Mouse (Mus musculus) lung, embryonic 16.5 days (tissue): ENCODE results near the gene Taar8c. TPM values are rescaled to one million over a fixed set of nuclear protein-coding genes. Genes with fewer than 3 reads are reported as not detected.
"Not testable (repeated sequence)": the region's sequence is repeated elsewhere in the genome, so short reads cannot be mapped to it uniquely, and the experiment has no call there.

Experiments
- ATAC-seq: fragments of 200-750 bp; cut with Nextera tagmentation; 2 replicates; pipeline ENCODE4 v1.8.0; 2017; ENCODE audit warnings: low read depth, mild to moderate bottlenecking, moderate library complexity
- H3K27ac ChIP-seq: fragments of 300-500 bp; sonication (generic); 2 replicates; pipeline ENCODE4 v1.5.1; 2014; ENCODE audit warnings: mild to moderate bottlenecking, control low read depth, low read length
- H3K27me3 ChIP-seq: fragments of 300-500 bp; sonication (generic); 2 replicates; pipeline ENCODE4 v1.6.1; 2014; ENCODE audit warnings: low read depth, low read length, mixed read lengths; ENCODE audit not compliant: control insufficient read depth, insufficient read depth
- H3K36me3 ChIP-seq: fragments of 300-500 bp; sonication (generic); 2 replicates; pipeline ENCODE4 v1.6.1; 2014; ENCODE audit warnings: low read length; ENCODE audit not compliant: control insufficient read depth, insufficient read depth
- H3K4me1 ChIP-seq: fragments of 300-500 bp; sonication (generic); replicated peaks from 2 replicates; pipeline ENCODE4 v1.6.1; 2014; ENCODE audit warnings: low read length, mixed read lengths; ENCODE audit not compliant: control insufficient read depth, insufficient read depth
- H3K4me2 ChIP-seq: fragments of 300-500 bp; sonication (generic); 2 replicates; pipeline ENCODE4 v1.6.1; 2014; ENCODE audit warnings: low read depth, low read length, control low read depth
- H3K4me3 ChIP-seq: fragments of 300-500 bp; sonication (generic); 2 replicates; pipeline ENCODE4 v1.5.1; 2014; ENCODE audit warnings: mild to moderate bottlenecking, low read length, control low read depth
- H3K9ac ChIP-seq: fragments of 300-500 bp; sonication (generic); 2 replicates; pipeline ENCODE4 v1.6.1; 2014; ENCODE audit warnings: low read length, control low read depth
- H3K9me3 ChIP-seq: fragments of 300-500 bp; sonication (generic); 2 replicates; pipeline ENCODE4 v1.6.1; 2016; ENCODE audit warnings: low read length; ENCODE audit not compliant: control insufficient read depth
- WGBS: fragments of 180-500 bp; shearing (Covaris S2); extraction: QIAGEN DNeasy Blood & Tissue Kit; methylation state at CpG from one replicate; pipeline ENCODE4 v1.1.7; 2014; 5-methylcytosine and 5-hydroxymethylcytosine counted together
- polyA plus RNA-seq: library from polyadenylated mRNA; unstranded; fragments of >200 nt; fragmentation: Nextera tagmentation; extraction: Ambion mirVana; gene quantifications from 2 replicates; pipeline ENCODE4 v1.2.1, GENCODE M21; 2015

The Taar8c gene
- polyA plus RNA-seq, 1 experiment from 2014 or later: not detected

DNA sequence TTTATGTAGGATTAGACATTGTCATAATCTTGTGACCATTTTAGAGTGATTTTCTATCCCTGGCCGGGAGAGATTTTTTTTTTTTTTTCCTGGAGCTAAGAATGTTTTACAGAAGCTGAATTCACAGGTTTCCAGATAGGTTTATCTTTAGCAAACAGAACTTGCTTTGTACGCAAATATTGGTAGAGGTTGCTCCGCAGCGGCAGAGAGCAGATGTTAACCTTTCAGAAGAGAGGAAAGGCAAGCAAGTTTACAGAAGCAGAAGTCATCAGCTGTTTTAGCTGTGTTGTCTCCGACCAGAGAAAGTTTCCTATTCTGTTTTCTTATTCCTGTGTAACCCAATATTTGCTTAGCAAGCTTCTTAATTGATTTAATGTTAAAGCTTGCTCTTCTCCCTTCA is 15.2 kb downstream of the Taar8c start:
- Histone ChIP-seq H3K4me2 (no peak overlapping the region), H3K36me3 (no peaks in the 10 kb centered on the region), H3K9ac (no peak overlapping the region), H3K4me1 (0 out of 2 replicates have a peak, but pooled peaks cover 4% of the 10 kb centered on the region), H3K27me3 (no peaks in the 10 kb centered on the region), H3K4me3 (no peak overlapping the region), H3K27ac (no peak overlapping the region), H3K9me3 (no peaks in the 10 kb centered on the region)
- 51% methylated on average over 5 of the region's 5 CpGs for WGBS
- ATAC-seq: peak; percentile 43; the same call in 1 of the 2 replicates

DNA sequence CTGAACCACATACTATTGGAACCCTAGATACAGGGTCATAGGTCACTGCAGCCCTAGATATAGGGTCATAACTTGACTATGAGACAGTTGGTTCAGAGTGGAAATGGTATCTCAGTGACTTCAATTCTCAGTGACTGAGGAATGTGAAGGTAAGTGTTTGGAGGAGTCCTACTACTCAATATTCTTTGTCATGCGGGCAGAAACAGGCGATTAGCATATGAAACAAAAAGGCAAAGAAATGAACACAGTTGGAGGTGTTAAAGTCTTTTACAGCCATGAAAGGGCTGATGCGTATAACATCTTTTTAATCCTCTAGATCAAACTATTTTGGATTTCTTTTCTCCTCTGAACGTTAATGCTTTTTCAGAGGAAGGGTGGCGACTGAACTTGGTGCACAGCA is 15.8 kb downstream of the Taar8c start:
- H3K4me1 ChIP-seq: 0 out of 2 replicates have a peak, but pooled peaks cover 4% of the 10 kb centered on the region
- no peaks in the 10 kb centered on the region for H3K36me3 ChIP-seq
- no peak for ATAC-seq
- no peak overlapping the region for H3K4me2 ChIP-seq
- H3K27ac ChIP-seq: no peak overlapping the region
- no peak overlapping the region for H3K4me3 ChIP-seq
- no peaks in the 10 kb centered on the region for H3K27me3 ChIP-seq
- H3K9me3 ChIP-seq: no peaks in the 10 kb centered on the region
- H3K9ac ChIP-seq: no peak overlapping the region
- WGBS: 61% methylated on average over 5 of the region's 5 CpGs

DNA sequence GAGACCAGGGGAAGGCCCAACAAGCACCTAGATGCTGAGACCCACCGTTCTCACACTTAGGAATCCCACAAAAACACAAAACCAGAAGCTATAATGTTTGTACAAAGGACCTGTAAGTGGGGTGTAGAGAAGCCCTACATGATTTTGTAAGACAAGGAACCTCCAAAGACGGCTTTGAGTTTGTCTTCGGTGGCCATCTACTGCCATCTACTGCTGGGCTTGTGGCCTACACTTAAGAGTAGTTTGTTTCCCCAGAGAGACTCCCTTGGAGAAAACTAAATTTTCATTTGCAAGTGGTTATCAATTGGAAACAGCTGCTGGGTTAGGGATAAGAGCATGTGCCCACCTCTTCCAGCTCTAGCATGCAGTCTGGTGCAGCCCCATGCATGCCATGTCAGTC is 21.5 kb downstream of the Taar8c start:
- H3K9ac ChIP-seq: no peak overlapping the region
- 26% methylated on average over 3 of the region's 3 CpGs for WGBS
- no peaks in the 10 kb centered on the region for H3K27me3 ChIP-seq
- H3K36me3 ChIP-seq: no peaks in the 10 kb centered on the region
- no peaks in the 10 kb centered on the region for H3K9me3 ChIP-seq
- no peak overlapping the region for H3K4me3 ChIP-seq
- no peak for ATAC-seq
- H3K4me1 ChIP-seq: no peaks in the 10 kb centered on the region
- no peak overlapping the region for H3K27ac ChIP-seq
- no peak overlapping the region for H3K4me2 ChIP-seq

DNA sequence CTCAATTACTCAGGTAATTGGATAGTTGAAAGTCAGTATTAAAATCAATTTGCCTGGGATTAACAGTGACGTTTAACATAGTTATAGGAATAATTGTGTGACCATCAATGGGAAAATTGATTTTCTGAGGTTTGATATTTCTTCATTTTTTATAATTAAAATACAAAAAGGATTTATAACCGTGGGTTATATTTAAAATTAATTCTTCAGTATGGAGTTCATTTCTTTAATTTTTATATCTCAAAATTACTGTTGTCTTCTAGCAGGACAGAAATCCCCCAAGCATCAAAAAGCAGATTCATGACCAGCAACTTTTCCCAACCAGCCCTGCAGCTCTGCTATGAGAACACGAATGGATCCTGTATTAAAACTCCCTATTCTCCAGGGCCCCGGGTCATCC is 25.5 kb downstream of the Taar8c start, which contains the start of gene Taar8a:
Gene Taar8a (plus strand): TSS at position 301 of the 400 bp plus-strand sequence.
- WGBS: 84% methylated on average over 2 of the region's 4 CpGs

DNA sequence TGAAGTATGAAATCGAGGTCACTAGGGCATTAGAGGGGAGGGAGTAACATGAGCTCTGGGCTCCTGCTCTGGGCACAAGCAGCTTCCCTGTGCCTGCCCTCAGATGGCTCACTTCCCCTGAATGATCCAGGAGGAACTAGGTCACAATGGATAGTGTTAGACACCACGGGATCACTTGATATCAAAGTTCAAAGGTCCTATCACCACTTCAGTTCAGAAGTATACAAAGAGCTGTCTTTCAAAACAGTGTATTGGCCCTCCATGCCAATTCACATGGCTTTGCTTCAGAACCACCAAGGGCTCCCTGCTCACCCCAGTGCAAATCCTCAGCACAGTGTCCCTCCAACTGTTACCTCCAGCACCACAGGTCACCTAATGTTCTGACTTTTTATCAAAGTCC is 27.0 kb downstream of the Taar8c start:
- H3K27me3 ChIP-seq, H3K36me3 ChIP-seq, H3K4me3 ChIP-seq, H3K9ac ChIP-seq, H3K27ac ChIP-seq, ATAC-seq, H3K4me2 ChIP-seq, H3K4me1 ChIP-seq, H3K9me3 ChIP-seq: not testable (repeated sequence)
- 26% methylated on average over 2 of the region's 2 CpGs for WGBS

More for the DNA sequence above, 25.5 kb downstream of the Taar8c start, which contains the start of gene Taar8a:
- not testable (repeated sequence) for H3K9ac ChIP-seq, H3K36me3 ChIP-seq, H3K4me2 ChIP-seq, H3K9me3 ChIP-seq, H3K27ac ChIP-seq, H3K27me3 ChIP-seq, H3K4me3 ChIP-seq, H3K4me1 ChIP-seq, ATAC-seq

DNA sequence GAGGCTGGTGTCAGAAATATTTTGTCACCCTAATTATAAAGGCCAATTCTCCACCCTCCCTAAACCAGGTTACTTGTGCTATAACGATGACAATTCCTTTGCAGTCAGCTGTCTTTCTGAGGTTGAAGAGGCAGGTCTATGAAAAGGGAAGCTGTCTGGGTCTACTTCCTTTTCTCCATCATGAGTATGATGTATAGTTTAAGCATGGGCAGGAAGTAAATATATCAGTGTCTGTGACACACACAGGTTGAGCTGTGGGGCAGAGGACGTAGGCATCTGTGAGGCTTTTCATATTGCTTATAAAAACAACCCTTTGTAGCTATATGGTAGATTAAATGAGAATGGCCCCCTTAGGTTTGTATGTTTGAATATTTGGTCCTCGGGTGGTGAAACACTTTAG is 42.7 kb downstream of the Taar8c start:
- Histone ChIP-seq H3K4me2 (no peak overlapping the region), H3K4me3 (no peak overlapping the region), H3K36me3 (no peaks in the 10 kb centered on the region), H3K4me1 (no peaks in the 10 kb centered on the region), H3K9ac (no peak overlapping the region), H3K9me3 (no peaks in the 10 kb centered on the region), H3K27me3 (no peaks in the 10 kb centered on the region), H3K27ac (no peak overlapping the region)
- WGBS: 66% methylated on average over 3 of the region's 3 CpGs
- ATAC-seq: no peak

DNA sequence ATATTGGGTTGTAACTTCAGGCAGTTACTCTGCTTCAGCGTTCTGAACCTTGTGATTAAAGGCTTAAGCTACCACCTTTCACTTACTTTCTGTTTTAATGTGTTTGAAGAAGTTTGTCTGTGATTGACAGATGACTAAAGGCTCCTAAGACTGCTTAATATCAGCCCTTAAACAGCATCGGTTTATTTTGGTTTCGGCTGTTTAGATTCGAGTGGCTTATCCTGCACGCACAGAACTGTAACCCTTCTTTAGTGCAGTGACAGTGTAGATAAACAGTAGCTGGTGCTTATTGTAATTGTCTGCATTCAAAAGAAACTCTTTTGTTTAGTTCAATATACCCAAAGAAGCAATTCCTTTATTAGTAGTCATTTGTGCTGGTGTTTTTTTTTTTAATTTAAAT is 49.7 kb downstream of the Taar8c start:
- ATAC-seq: no peak
- 36% methylated on average over 5 of the region's 5 CpGs for WGBS

More for the DNA sequence above, 49.7 kb downstream of the Taar8c start:
- Histone ChIP-seq H3K27ac (no peak overlapping the region), H3K4me1 (no peaks in the 10 kb centered on the region), H3K36me3 (no peaks in the 10 kb centered on the region), H3K27me3 (no peaks in the 10 kb centered on the region), H3K4me2 (no peak overlapping the region), H3K4me3 (no peak overlapping the region), H3K9me3 (no peaks in the 10 kb centered on the region), H3K9ac (no peak overlapping the region)

Other genes with a start within 250 kb of the Taar8c start
- 3.8 and 4.9 TPM in 2 replicates for gene Vnn1, start 207.2 kb downstream of the Taar8c start, polyA plus RNA-seq
- not detected in 2 replicates for gene Taar1, start 181.6 kb downstream of the Taar8c start, polyA plus RNA-seq
- gene Taar2, start 163.3 kb downstream of the Taar8c start, polyA plus RNA-seq: not detected in 2 replicates
- gene Taar3, start 152.4 kb downstream of the Taar8c start, polyA plus RNA-seq: not detected in 2 replicates
- gene Taar4, start 141.4 kb downstream of the Taar8c start, polyA plus RNA-seq: not detected in 2 replicates
- not detected in 2 replicates for gene Taar5, start 131.2 kb downstream of the Taar8c start, polyA plus RNA-seq
- not detected in 2 replicates for gene Taar6, start 116.3 kb downstream of the Taar8c start, polyA plus RNA-seq
- gene Taar7a, start 108.4 kb downstream of the Taar8c start, polyA plus RNA-seq: not detected in 2 replicates
- not detected in 2 replicates for gene Taar7b, start 102.0 kb downstream of the Taar8c start, polyA plus RNA-seq
- gene Taar7d, start 74.7 kb downstream of the Taar8c start, polyA plus RNA-seq: not detected in 2 replicates
- gene Taar7e, start 64.3 kb downstream of the Taar8c start, polyA plus RNA-seq: not detected in 2 replicates
- gene Taar7f, start 52.4 kb downstream of the Taar8c start, polyA plus RNA-seq: not detected in 2 replicates
- gene Taar8a, start 25.4 kb downstream of the Taar8c start, polyA plus RNA-seq: not detected in 2 replicates
- gene Taar8b, start 9.6 kb downstream of the Taar8c start, polyA plus RNA-seq: not detected in 2 replicates
- gene Taar9, start 7.6 kb upstream of the Taar8c start, polyA plus RNA-seq: not detected in 2 replicates
- gene Stx7, start 47.4 kb upstream of the Taar8c start, polyA plus RNA-seq: 89.9 and 95.5 TPM in 2 replicates
- gene Moxd1, start 121.6 kb upstream of the Taar8c start, polyA plus RNA-seq: 6.6 and 6.7 TPM in 2 replicates